Mouse (Mus musculus) MEL-GATA-1-ER (cell line): Measurements from ENCODE around the gene Agtrap.

ENCODE experiments used
- DNase-seq: peaks from one replicate; pipeline ENCODE4 v3.0.0-alpha.2; 2012; ENCODE audit warnings: low read depth; ENCODE audit errors: extremely low read depth

Gene Agtrap

DNA sequence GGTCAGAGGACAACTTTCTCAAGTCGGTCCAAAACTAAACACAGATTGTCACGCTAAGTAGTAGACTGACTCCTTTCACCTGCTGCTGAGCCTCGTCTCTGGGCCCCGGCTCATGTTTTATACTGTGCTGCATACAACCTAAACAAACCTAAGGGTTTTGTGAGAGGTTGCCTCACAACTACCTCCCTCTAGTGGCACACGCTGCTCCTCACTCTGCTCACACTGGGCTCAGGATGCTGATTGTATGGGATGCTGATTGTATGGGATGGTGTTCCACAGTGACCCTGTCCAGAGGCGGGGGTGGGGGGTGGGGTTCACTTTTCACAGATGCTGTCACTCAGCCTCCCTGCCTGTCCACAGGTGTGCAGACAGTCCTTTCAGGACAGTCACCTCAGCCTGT, 8.6 kb downstream of the Agtrap start:
- DNase-seq: no peak

DNA sequence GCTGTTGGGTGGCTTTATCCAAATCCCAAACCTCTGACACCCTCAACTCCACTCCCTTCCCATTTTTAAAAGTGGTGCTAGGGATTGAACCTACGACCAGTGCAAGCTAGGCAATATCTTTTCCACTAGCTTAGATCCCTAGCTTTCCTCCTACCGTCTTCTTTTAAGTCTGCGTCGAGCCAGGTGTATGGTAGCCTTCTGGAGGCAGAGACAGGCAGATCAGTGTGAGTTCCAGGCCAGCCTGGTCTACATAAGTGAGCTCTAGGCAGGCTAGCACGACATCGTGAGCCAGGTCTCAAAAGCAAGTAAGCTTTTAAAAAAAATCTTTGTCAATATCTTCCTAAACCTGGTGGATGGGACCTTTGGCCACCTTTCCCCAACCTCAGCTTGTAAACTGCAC, 11.9 kb downstream of the Agtrap start:
- DNase-seq: no peak

DNA sequence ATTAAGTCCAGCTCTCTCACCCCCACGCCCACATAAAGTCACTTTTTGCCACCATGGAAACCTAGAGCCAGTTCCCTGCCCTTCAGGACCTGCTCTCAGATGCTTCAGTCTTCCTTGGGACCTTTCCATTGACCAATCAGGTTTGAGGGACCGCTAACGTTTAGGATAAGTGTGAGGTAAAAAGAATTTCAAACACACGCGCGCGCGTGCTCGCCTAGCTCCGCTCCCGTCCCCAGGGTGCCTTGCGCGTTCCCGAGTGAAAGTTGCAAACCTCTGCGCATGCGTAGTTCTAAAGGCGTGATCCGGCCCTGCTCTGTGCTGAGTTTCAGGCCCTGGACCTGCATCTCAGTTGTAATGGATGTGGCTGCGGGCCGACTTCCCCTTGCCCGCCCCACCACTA, 12.6 kb downstream of the Agtrap start:
- peak; percentile 49 for DNase-seq

DNA sequence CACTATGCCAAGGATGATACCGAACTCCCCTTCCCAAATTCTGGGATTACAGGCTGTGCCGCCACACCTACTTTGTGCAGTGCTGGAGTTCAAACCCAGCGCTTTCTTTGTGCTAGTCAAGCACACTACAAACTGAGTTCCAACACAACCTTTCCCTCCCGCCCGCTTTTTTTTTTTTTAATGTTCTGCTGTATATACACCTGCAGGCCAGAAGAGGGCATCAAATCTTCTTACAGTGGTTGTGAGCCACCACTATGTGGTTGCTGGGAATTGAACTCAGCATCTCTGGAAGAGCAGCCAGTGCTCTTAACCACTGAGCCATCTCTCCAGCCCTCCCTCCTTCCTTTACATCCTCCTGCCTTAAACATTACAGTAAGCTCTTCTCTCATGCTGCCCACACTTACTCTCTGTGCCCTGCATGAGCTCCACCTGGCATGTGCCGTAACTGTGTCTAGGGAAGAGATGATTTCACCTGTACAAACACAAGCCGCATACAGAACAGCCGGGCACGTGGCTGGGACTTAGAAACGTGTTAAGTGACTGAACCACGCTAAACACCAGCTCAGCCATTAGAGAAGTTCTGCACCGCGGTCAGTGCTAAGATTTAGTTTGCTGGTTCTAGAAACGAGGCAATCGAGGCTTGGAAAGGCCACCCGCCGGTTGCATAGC, 13.2 kb downstream of the Agtrap start:
- peak; percentile 47 for DNase-seq

DNA sequence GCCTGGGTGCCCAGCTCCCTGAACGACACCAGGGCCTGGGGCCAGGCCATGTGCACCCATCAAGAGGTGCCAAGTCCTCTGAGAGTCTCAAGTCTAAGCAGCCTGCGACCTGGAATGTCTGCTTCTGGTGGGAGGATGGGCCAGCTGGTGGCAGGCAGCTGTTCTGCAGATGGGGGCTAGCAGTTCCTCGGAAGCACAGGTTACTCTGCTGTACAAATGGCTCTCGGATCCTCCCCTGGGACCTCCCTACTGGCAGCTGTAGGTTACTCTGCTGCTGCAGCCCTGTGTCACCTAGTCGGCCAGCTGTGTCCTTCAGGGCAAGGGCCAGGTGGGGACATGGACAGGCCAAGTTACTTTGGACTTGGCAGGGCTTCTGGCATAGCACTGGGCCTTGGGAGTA, 16.3 kb downstream of the Agtrap start:
- DNase-seq: no peak

DNA sequence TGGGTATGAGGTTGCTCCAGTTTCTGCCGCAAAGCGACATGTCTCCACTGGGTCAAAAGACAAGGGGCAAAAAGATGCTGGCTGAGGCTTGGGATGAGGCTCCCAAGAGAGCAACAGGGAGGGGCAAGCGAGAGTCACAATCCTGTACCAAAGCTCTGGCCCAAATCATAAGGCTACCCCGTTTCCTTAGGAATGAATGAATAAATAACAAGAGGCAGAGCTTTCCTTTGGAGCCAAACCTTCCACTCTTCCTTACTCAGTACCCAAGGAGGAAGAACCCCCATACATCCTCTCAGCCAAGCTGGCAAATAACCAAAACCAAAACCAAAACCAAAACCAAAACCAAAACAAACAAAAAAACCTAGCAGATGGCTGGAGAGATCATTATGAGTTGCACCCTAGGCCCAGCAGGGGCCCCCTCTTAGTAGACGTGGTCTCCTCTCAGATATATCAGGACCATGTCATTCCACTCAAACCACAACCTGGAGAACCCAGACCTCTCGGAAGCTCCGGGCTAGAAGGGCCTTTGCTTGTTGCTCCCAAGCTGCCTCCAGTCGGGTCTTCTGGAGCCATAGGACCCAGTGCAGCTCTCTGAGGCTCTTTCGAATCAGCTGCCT, 18.1 kb downstream of the Agtrap start:
- DNase-seq: no peak

DNA sequence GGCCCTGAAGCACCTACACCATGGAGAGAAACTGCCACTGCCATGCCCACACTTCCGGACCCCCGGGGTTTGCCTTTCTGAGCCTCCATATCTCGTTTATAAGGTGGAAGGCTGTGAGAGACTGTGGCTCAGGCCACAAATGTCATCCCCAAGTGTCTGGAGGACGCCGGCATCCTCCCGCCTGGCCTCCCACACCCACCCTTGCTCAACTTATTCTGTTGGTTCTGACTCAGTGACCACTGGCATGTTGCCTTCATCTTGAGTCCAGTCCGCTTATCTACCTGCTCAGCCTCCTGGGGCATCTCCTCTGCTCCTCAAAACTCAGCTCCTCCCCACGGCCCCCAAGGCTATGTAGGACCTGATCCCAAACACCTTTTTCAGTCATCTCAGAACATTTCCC, 20.5 kb downstream of the Agtrap start:
- DNase-seq: no peak

DNA sequence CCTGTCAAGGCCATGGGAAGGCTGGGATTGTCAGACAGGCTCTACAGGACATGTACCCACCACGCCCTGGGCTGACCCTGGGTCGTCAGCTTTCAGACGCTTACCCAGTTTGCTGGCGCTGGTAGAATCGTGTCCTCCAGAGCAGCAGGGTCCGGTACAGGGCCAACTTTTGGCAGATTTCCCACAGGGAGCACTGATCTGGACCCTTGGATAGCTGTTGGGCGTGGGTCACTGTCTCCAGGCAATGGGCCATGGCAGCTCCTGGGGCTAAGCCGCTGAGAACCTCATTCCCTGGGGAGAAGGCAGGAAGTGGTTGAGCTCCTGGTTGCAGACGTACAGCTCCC, 21.5 kb downstream of the Agtrap start:
- DNase-seq: no peak

DNA sequence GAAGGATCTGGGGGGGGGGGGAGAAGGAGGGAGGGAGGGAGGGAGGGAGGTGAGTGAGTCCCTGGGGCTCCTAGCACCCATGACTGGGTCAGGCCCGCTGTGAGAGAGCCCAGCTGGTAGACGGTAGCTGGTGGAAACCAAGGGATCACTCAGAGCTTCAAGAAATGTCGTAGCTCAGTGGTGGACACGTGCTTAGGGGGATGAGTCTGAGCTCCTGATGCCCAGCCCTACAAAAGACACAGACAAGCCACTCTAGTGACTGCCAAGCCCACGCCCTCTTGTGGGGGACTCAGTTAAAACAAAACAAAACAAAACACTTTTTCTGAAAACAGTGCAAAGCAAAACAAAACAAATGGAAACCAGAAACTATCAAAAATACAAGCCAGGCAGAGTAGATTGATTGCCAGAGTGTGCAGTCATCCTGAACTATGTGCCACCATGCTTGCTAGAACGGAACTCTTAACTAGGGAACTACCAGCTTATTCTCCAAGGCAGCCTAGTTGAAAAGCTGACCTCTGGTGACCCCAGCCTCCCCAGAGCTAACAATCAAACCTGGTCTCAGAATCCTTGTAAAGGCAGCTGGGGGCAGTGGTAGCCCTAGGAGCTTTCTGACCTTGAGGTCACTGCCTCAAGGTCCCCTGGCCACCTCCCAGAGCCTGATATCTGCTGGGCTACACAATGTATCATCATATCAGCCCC, 22.0 kb downstream of the Agtrap start:
- no peak for DNase-seq

DNA sequence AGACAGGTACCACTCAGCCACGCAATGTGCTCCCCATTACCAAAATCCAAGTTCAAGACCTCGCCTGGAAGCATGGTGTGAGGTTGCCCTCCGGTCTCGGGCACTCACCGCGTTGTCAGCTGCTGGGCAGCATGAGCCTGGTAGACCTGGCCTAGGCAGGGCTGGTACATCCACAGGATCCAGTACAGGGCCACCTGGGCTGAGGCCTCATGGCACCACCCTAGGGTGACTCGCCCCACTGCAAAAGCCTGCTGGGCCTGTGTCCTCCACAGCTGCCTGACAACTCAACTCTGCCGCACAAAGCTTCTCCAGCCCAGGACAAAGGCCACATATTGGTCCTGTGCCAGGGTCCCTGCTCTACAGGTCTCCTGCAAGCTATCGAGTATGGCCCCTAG, 26.7 kb downstream of the Agtrap start:
- no peak for DNase-seq

DNA sequence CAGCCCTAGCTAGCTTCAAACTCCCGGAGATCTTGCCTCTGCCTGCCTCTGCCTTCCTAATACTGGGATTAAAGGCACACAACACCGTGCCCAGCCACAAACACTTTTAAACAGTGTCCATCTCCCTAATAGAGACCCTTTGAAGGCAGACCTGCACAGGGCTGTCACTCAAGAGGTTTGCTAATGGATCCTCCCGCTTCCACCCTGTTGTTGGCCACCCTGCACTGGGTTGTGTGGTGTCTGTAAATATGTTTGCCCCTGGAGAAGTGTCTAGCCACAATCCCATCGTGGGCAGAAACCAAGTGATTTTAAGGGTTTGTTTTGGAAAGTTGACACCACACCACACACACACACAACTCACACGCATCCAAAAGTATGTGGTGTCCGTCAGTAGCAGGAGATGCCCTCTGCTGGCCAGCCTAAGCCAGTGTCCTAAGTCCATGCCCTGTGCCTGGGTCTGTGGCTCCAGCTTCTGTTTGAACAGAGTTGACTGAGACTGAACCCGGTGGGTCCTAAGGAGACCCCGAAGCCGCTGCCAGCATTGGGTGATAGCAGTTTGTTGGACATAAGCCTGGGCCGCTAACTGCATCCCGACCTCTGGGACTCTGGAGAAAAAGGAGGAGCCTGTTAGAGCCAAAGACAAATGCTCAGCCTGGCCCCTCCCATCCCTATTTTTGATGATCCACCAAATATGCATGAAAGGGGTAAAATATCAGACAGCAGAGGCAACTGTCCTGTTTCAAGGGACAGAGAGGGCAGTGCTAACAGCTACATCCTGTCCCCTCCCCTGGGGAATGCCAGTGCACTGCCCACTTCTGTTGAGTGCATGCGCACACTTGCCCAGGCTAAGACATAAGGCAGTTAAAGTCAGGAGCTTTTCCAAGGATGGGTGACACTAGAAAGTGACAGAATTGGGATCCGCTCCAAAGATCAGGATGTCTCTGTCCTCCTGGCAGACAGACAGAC, 27.4 kb downstream of the Agtrap start:
- no peak for DNase-seq

DNA sequence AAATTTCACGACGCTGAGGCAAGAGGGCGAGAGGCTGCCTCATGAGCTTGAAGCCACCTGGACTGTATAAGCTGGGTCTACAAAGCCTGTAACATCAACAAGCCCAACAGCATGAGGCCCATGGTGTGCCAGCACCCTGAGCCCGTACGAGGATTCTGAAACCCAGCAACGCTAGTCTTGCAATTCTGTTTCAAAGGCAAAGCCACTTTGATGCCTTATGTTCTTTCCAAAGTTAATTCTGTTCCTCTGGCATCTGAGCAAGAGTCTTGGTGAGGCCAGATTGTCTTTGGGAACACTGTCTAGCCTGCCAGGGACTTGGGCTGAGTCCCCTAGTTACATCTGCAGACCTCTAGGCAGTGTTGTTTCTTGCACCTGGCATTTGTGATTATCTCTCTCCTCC, 28.8 kb downstream of the Agtrap start:
- DNase-seq: no peak

DNA sequence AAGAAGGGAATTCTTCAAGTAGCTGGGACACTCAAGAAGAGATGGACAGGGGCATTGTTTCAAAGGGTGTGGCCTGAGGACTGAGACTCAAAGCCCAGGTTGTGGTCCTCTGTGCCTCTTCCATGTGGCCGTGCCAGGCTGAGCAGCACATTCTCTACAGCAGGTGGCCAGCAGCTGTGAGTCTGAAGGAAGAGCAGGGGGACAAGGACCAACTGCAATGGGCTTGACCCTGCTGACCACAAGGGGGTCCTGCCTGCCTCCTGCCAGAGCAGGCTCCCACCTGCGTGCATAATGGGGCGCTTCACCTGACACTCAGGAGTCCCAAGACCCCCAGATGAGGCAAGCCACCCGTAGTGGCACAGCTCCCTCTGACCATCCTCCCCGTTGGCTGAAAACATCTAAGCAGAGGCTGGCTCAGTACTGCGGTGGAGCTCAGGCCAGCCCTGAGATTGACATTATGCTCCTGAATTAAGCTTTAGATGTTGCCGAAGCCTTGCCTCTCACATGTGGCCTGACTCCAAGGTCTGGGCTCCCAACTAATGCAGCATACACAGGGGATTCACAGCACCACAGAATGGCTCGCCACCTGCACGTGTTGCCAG, 29.5 kb downstream of the Agtrap start:
- DNase-seq: no peak

DNA sequence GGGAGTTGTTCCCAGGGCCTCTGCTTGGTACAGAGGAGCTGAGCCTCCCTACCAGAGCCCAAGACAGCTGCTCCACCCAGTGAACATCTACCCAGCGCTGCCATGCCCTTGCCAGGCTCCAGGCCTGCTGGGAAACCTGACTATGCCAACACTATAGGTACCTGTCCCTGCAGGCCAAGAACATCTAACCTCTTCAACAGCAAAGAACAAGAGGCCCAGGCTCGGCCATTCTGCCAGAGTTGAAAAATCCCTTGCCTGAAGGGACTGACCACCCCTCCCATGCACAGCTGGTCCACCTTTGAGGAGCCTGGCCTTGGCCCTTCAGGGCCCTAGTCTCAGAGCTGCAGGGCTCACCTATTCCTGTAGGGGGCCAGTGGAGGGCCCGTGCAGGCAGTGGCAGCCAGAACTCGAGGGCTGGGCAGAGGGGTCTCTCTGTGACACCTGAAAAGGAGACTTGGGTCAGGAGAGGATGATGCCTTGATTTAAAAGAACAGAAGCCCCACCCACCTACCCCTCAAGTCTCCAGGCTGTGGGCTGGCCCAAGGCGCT, 30.1 kb downstream of the Agtrap start:
- DNase-seq: no peak

DNA sequence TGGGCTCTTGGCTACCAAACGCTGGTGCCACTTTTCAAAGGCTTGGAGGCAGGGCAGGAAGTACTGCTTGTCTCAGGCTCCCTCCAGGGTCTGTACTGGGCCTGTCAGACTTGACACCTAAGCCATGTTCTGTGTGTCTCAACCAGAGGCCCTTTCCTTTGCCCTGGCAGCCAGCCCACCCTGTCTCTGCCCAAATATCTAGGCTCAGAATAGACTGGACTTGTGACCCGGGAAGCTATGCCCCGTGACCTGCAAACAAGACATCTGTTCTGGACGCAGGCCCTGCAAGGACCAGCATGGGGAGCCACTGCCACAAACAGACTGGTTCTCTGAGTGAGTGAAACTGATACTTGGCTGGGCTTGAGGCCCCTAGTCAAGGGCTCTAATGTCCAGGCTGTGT, 31.0 kb downstream of the Agtrap start:
- no peak for DNase-seq

DNA sequence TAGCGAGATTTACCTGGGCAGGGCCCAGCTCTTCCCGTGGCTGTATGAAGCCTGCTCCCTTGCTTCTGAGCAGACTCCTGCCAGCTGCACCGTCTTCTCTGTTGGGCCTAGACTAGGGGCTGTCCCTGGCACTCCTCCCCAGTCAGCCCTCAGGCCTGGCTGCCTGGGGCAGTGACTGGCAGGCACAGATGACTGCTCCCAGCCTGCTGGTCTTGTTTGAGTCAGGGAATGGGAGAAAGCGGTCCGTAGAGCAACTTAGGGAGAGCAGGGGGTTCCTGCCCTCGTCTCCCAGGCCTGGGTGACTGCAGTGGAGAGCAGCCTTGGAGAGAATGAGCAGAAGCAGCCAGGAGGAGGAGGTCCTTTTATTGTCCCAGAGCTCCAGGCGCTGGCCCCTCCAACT, 31.6 kb downstream of the Agtrap start:
- DNase-seq: no peak

DNA sequence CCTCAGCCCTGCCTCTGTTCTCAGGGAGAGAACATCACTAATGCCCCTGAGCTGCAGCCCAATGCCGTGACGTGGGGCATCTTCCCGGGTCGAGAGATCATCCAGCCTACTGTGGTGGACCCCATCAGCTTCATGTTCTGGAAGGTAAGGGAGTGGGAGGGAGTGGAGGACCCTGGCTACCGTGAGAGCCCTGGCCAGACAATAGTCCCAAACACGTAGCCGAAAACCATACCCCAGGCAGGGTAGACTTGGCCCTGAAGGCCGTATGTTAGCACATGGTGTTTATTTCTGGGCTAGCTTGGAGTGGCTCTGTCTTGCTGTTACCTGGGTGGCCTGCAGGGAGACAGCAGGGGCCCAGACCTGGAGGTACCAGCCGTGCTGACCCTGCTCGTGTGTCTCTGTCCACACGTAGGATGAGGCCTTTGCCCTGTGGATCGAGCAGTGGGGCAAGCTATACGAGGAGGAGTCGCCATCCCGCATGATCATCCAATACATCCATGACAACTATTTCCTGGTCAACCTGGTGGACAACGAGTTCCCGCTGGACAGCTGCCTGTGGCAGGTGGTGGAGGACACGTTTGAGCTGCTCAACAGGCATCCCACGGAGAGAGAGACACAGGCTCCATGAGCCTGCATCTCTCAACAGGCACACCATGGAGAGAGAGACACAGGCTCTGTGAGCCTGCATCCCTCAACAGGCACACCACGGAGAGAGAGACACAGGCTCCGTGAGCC, 32.7 kb downstream of the Agtrap start:
- no peak for DNase-seq

DNA sequence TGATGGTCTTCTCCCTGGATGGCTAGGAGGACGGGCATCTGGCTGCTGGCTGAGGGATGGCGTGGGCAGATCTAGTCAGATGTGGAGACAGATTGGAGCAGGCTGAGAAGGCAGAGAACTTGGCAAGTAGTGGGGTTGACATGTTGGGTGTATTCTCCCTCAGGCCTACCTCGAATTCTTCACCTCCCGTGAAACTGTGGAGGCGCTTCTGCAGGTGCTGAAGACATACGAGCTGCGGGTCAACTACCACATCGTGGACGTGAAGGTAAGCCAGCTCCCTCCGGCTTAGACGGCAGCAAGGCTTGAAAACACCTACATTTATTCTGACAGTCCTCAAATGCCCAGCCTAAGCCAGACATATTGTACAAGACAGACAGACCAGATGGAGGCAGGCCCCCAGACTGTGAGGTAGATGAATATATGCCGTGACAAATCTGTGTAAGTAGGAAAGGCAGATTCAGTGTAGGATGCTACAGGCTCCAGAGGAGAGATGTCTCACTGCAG, 34.4 kb downstream of the Agtrap start:
- no peak for DNase-seq

DNA sequence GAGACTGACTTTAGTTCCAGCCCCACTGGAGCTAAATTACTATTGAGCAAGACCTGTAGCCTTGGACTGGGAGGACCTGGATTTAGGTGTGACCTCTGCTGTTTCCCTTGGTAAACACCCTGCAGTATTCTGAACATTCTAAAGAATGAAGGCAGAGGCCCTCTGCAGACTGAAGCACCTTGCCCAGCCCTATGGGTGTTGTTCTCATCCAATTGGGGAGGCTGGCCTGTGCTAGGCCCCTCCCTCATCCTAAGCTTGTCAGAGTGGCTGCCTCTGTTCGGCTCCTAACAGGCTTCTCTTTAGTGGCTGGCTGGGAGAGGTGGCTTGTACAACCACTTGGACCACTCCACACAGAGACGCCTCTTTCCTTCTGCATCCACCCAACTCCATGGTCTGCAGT, 34.9 kb downstream of the Agtrap start:
- DNase-seq: no peak

DNA sequence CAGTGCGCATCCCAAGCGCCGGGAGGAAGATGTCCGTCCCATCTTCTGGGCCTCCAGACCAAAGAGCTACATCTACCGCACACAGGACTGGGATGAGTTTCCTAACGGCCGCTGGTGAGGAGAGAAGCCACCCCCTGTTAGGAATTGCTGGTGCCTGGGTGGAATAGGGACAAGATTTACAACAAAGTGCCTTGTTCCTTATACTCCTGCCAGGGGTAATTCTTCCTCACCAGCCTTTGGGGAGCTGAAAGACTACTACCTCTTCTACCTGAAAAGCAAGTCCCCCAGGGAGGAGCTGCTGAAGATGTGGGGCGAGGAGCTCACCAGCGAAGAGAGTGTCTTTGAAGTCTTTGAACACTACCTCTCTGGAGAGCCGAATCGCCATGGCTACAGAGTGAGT, 35.9 kb downstream of the Agtrap start:
- no peak for DNase-seq
